In genomic region chr14:54479451-54479920, GRCm38 (mm10) we compare ENCODE assay signal across 8 mouse cellular contexts. TPM values are rescaled to one million over a fixed set of nuclear protein-coding genes. Genes with fewer than 3 reads are reported as not detected.
A peak's percentile ranks its signal among the peaks of the same experiment; 100 is the strongest.
DNase-seq lines count a peak whose midpoint lies in the region; ATAC-seq and TF ChIP-seq lines count a peak whose summit lies in the region.

No protein-coding gene starts in this region.

- H3K9me3 ChIP-seq in embryonic facial prominence, embryonic 12.5 days: no peaks in the 10 kb centered on the region
- no peaks in the 10 kb centered on the region for H3K9me3 ChIP-seq in intestine, embryonic 14.5 days (ENCODE audit: control insufficient read depth, low read length)
- no peaks in the 10 kb centered on the region for H3K9me3 ChIP-seq in liver, postnatal 0 days (ENCODE audit: low read length)

- peaks cover 37% of the 10 kb centered on the region for H3K27me3 ChIP-seq in embryonic facial prominence, embryonic 12.5 days
- H3K27me3 ChIP-seq in intestine, embryonic 14.5 days (replicated peaks; ENCODE audit: control insufficient read depth, insufficient read depth, low read length): peaks cover 26% of the 10 kb centered on the region
- peaks cover 31% of the 10 kb centered on the region for H3K27me3 ChIP-seq in liver, postnatal 0 days (ENCODE audit: insufficient read depth, low read length)

- DNase-seq in spleen, adult 18-20 months: peak; percentile 30 to 55
- no peak for DNase-seq in spleen, adult 12 weeks (ENCODE audit: low spot score)
- DNase-seq in intestine, embryonic 14.5 days (ENCODE audit: low spot score): no peak
- DNase-seq in liver, postnatal 0 days: no peak
- peak; percentile 79 for DNase-seq in retina, embryonic 14.5 days (ENCODE audit: low spot score)
- DNase-seq in cerebellum, adult 18-20 months: no peak

- H3K4me1 ChIP-seq in embryonic facial prominence, embryonic 12.5 days: peaks cover 19% of the 10 kb centered on the region
- H3K4me1 ChIP-seq in intestine, embryonic 14.5 days (replicated peaks; ENCODE audit: control insufficient read depth, insufficient read depth, low read length): peaks cover 10% of the 10 kb centered on the region; the same call in 1 of the 2 replicates
- H3K4me1 ChIP-seq in liver, postnatal 0 days (ENCODE audit: insufficient read depth): peaks cover 24% of the 10 kb centered on the region

- H3K4me3 ChIP-seq in embryonic facial prominence, embryonic 12.5 days: peak overlapping the region; percentile 41
- H3K4me3 ChIP-seq in intestine, embryonic 14.5 days (ENCODE audit: low read depth, low read length): peak overlapping the region; percentile 33
- H3K4me3 ChIP-seq in liver, postnatal 0 days (ENCODE audit: low read depth, low read length): peak overlapping the region; percentile 40

- peak overlapping the region; percentile 57 for H3K9ac ChIP-seq in embryonic facial prominence, embryonic 12.5 days
- peak overlapping the region; percentile 39 for H3K9ac ChIP-seq in intestine, embryonic 14.5 days (ENCODE audit: low read length)
- peak overlapping the region; percentile 53 for H3K9ac ChIP-seq in liver, postnatal 0 days (replicated peaks)

- TF ChIP-seq CTCF in liver, postnatal 0 days (IDR thresholded peaks at IDR 0.05; ENCODE audit: low read depth): no peak

- no peaks in the 10 kb centered on the region for H3K36me3 ChIP-seq in embryonic facial prominence, embryonic 12.5 days
- H3K36me3 ChIP-seq in intestine, embryonic 14.5 days (ENCODE audit: control insufficient read depth, insufficient read depth, low read length): no peaks in the 10 kb centered on the region
- no peaks in the 10 kb centered on the region for H3K36me3 ChIP-seq in liver, postnatal 0 days (replicated peaks; ENCODE audit: insufficient read depth, low read length)

- H3K27ac ChIP-seq in embryonic facial prominence, embryonic 12.5 days: no peak overlapping the region
- H3K27ac ChIP-seq in intestine, embryonic 14.5 days (ENCODE audit: low read depth): no peak overlapping the region
- 0 out of 2 replicates have a peak overlapping the region, but pooled peaks have one; percentile 1 for H3K27ac ChIP-seq in liver, postnatal 0 days (ENCODE audit: low read depth)

- 1% methylated on average over 40 of the region's 40 CpGs for WGBS in embryonic facial prominence, embryonic 12.5 days
- WGBS in intestine, embryonic 14.5 days: 2% methylated on average over 40 of the region's 40 CpGs
- 3% methylated on average over 40 of the region's 40 CpGs for WGBS in liver, postnatal 0 days (ENCODE audit: insufficient replicate concordance)

- H3K4me2 ChIP-seq in embryonic facial prominence, embryonic 12.5 days (replicated peaks): peak overlapping the region; percentile 75
- peak overlapping the region; percentile 63 for H3K4me2 ChIP-seq in intestine, embryonic 14.5 days (ENCODE audit: low read length)
- H3K4me2 ChIP-seq in liver, postnatal 0 days (ENCODE audit: low read depth, low read length): peak overlapping the region; percentile 67

- ATAC-seq in embryonic facial prominence, embryonic 12.5 days (ENCODE audit: insufficient number of reproducible peaks, insufficient read depth, low FRiP score, low TSS enrichment): no peak
- ATAC-seq in intestine, embryonic 14.5 days (replicated peaks; ENCODE audit: low FRiP score, low TSS enrichment, low read depth): no peak
- ATAC-seq in liver, postnatal 0 days: no peak
- ATAC-seq in monocyte, adult 5-6 weeks (replicated peaks; ENCODE audit: insufficient number of reproducible peaks, low FRiP score, low TSS enrichment, poor library complexity, severe bottlenecking): no peak

- no peak for TF ChIP-seq EP300 in liver, postnatal 0 days (IDR thresholded peaks at IDR 0.05; ENCODE audit: low read depth)

RNA-seq across cellular contexts. Expression of gene Rem2, which starts 3.6 kb away (rescaled TPM):
- polyA plus RNA-seq in embryonic facial prominence, embryonic 12.5 days (2016; fragmentation: Nextera tagmentation; extraction: Ambion mirVana): 5.5 and 6.9 TPM in 2 replicates
- polyA plus RNA-seq in intestine, embryonic 14.5 days (2014; fragmentation: Nextera tagmentation; extraction: Ambion mirVana): 2.9 and 3.7 TPM in 2 replicates
- 0.66 and 0.87 TPM in 2 replicates for polyA plus RNA-seq in liver, postnatal 0 days (2015; fragmentation: Nextera tagmentation; extraction: Ambion mirVana)
- 0.68 TPM in 1 of 3 replicates, not detected in the others for total RNA-seq in monocyte, adult 5-6 weeks (2017)

RNA-seq across cellular contexts. Expression of gene Lrp10, which starts 15.5 kb away (rescaled TPM):
- polyA plus RNA-seq in embryonic facial prominence, embryonic 12.5 days (2016; fragmentation: Nextera tagmentation; extraction: Ambion mirVana): 33.1 and 34.6 TPM in 2 replicates
- polyA plus RNA-seq in intestine, embryonic 14.5 days (2014; fragmentation: Nextera tagmentation; extraction: Ambion mirVana): 43.7 and 50.7 TPM in 2 replicates
- 20.9 and 25.3 TPM in 2 replicates for polyA plus RNA-seq in liver, postnatal 0 days (2015; fragmentation: Nextera tagmentation; extraction: Ambion mirVana)
- 49.1 to 94.7 TPM (median 53.7 TPM) in 3 replicates for total RNA-seq in monocyte, adult 5-6 weeks (2017)

RNA-seq across cellular contexts. Expression of gene Prmt5, which starts 37.8 kb away (rescaled TPM):
- 96.4 and 101 TPM in 2 replicates for polyA plus RNA-seq in embryonic facial prominence, embryonic 12.5 days (2016; fragmentation: Nextera tagmentation; extraction: Ambion mirVana)
- 89.6 and 99.5 TPM in 2 replicates for polyA plus RNA-seq in intestine, embryonic 14.5 days (2014; fragmentation: Nextera tagmentation; extraction: Ambion mirVana)
- 12.2 and 13.8 TPM in 2 replicates for polyA plus RNA-seq in liver, postnatal 0 days (2015; fragmentation: Nextera tagmentation; extraction: Ambion mirVana)
- total RNA-seq in monocyte, adult 5-6 weeks (2017): 16.6 to 25.4 TPM (median 16.8 TPM) in 3 replicates

RNA-seq across cellular contexts. Expression of gene Mmp14, which starts 48.1 kb away (rescaled TPM):
- polyA plus RNA-seq in embryonic facial prominence, embryonic 12.5 days (2016; fragmentation: Nextera tagmentation; extraction: Ambion mirVana): 182 and 194 TPM in 2 replicates
- polyA plus RNA-seq in intestine, embryonic 14.5 days (2014; fragmentation: Nextera tagmentation; extraction: Ambion mirVana): 129 and 133 TPM in 2 replicates
- 38.1 and 39.8 TPM in 2 replicates for polyA plus RNA-seq in liver, postnatal 0 days (2015; fragmentation: Nextera tagmentation; extraction: Ambion mirVana)
- 0.78 to 0.96 TPM in 2 of 3 replicates, not detected in the other for total RNA-seq in monocyte, adult 5-6 weeks (2017)

RNA-seq across cellular contexts. Expression of gene Mrpl52, which starts 52.8 kb away (rescaled TPM):
- polyA plus RNA-seq in embryonic facial prominence, embryonic 12.5 days (2016; fragmentation: Nextera tagmentation; extraction: Ambion mirVana): 253 and 263 TPM in 2 replicates
- 316 and 324 TPM in 2 replicates for polyA plus RNA-seq in intestine, embryonic 14.5 days (2014; fragmentation: Nextera tagmentation; extraction: Ambion mirVana)
- polyA plus RNA-seq in liver, postnatal 0 days (2015; fragmentation: Nextera tagmentation; extraction: Ambion mirVana): 261 and 284 TPM in 2 replicates
- total RNA-seq in monocyte, adult 5-6 weeks (2017): 49.3 to 72.4 TPM (median 52.8 TPM) in 3 replicates

Comparison
In these comparisons a context has a peak if more than half of its experiments do, and no peak if none do; other contexts are left out.
1. DNase-seq: peak in spleen, adult 18-20 months (2 of 2) and retina, embryonic 14.5 days (single experiment); none in spleen, adult 12 weeks (single experiment), intestine, embryonic 14.5 days (single experiment), liver, postnatal 0 days (single experiment) and cerebellum, adult 18-20 months (0 of 2).
2. Peak in every context shown above with its lines, with median percentiles within 50 percentile points of each other: H3K4me2 ChIP-seq, H3K4me3 ChIP-seq and H3K9ac ChIP-seq.